Mouse (Mus musculus): ENCODE data around the gene Epha6.
"Not testable (repeated sequence)": the region's sequence is repeated elsewhere in the genome, so short reads cannot be mapped to it uniquely, and the experiment has no call there.

Epha6 gene

DNA sequence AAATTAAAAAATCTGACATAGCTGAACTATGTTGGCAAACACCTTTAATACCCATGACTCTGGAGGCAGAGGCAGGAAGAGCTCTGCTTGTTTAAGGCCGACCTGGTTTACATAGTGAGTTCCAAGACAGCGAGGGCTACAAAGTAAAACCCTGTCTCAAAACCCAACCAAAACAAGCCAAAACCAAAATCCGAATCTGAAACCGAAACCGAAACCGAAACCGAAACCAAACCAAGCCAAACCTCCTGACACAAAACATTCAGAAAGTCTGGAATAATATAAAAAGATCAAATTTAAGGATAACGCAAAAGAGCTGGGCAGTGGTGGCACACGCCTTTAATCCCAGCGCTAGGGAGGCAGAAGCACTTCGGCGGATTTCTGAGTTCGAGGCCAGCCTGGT lies 725.3 kb downstream of the Epha6 start:
- no peak for DNase-seq

DNA sequence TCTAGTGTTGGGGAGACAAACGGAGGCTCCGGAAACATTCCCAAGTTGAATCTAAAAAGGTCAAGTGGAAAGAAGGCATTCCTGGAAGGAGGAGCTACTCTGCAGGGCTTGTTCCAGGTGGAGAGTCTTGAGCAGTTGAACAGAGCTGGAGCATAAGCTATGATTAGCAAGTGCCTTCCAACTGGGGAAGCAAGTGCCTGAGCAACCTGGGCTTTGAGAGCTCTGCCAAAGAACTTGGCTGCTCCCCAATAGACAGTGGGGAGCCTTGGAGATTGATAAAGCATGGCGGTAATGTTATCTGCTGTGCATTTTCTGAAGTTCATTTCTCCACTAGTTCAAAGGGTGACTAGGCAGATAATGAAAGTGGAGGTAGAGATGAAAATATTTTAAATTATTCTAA lies 733.5 kb downstream of the Epha6 start:
- no peak for DNase-seq

DNA sequence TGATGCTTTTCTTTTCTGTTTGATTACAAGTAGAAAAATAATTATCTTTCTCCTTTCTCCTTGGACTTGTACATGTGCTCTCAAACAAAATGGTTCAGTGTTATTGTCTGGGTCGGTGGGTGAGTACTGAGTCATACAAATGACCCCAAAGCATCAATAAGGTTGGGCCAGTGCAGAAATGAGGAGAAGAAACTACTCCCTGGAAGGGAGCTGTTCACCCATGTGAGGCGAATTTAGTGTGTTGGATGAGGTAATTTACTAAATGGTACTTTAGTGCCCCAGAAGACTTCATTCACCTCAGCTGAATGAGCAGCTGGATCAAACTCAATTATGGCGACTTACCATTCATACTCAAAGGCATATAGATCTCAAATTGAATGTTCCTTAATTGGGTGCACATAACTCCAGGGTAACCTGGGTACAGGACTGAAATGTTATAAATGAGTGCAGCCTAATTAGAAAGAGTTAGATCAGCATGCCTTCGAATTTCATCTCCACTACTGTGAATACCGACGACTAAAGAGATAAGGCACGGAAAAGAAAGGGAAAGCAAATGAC lies 751.1 kb downstream of the Epha6 start:
- DNase-seq: no peak

GRCm38 (mm10) chr16:59852689-59853088 lies 752.6 kb downstream of the Epha6 start:
- DNase-seq: no peak

- peak; percentile 47 to 57 for DNase-seq
These were observed 758.8 kb downstream of the Epha6 start for GRCm38 (mm10) chr16:59846574-59846973.

DNA sequence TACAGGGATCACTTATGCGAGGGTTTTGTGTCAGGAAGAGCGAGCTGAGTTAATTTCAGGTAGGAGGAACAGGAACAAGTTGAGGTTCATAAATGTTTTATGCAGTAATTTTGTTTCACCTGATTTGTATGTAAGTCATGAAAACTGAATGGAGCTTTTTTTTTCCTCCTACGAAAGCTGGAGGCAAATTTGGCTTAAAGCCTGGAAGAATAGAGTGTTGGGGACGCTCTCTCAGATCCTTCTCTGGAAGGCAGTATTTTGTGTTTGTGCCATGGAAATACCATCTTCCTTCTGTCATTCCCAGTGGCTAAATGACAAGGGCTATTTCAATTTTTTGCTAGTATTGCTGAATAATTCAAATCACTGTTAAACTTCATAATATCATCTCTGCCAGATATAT lies 768.6 kb downstream of the Epha6 start:
- DNase-seq: no peak

DNA sequence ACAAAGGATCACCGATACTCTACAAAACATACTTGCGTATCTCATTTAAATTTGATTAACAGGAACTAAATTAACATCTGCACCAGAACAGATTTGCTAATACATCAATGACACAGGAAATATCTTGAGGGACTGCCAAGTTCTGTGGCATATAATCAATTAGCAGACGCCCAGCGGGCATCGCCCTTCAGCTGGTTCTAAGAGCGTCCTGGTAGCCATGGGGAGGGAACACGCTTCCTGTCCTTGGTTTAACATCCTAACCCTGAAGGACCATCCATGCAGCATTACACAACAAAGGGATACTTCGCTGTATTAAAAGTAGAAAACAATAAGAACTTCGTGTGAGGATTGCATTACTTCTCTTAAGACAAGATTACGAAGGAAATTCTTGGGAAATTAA lies 769.0 kb downstream of the Epha6 start:
- DNase-seq: no peak

- DNase-seq: no peak
These were observed 772.9 kb downstream of the Epha6 start for GRCm38 (mm10) chr16:59832468-59832867.

DNA sequence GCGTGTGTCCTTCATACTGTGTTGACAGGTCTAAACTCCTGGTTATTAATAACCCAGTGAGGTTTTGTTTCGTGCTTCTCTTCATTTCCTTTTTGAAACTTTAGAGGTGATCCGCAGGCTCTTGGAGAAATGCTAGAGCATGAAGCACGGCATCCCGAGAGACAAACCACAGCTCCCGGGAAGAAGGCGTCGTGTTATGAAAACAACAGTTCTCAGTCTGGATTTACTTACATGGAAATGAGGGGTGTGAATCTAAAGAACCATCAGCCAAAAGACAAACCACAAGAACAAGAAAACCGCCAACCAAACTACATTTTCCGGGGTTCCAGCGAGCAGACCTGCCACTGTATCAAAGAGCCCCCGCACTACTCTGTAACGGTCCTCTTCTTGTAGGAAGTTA lies 775.7 kb downstream of the Epha6 start:
- no peak for DNase-seq

- DNase-seq: not testable (repeated sequence)
These were observed 805.5 kb downstream of the Epha6 start for GRCm38 (mm10) chr16:59799790-59800189.

- peak in 1 of 2 experiments; percentile 3 for DNase-seq
These were observed 833.0 kb downstream of the Epha6 start for GRCm38 (mm10) chr16:59772297-59772696.

DNA sequence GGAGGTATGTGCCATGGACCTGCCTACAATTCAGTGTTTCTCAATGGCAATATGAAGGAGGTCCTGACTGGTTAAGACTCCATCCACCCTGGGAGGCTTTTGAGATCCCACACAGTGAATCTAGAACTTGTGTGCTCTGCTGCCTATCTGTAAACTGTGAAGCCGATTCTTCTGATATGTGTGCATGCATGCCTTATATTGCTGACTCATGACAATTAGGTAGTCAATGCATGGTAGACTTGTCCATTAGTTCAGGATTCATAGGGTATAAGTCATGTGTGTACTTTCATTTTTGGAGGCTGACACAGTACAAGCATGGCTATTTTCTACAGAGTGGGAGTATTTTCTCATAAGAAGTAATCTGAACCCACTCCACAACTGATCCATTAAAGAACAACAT lies 834.9 kb downstream of the Epha6 start:
- DNase-seq: no peak

DNA sequence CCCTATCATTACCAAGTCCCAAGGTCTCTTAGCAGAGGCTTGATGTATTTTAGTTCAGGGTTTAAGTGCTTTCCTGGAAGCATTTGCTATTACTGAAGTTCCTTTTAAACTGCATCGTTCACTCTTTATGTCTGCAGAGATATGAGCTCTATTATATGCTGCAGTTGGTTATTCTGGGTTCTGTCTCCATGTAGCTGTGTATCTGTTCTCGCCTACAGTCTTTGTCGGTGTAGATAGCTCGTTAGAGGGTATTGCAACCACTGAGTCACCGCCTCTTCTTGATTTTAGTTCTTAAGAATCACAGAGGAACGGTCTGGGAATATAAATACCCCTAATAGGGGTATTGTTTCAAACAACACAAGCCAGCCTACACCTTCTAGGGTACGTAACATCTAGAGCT lies 835.4 kb downstream of the Epha6 start:
- DNase-seq: no peak

- no peak for DNase-seq
These were observed 844.5 kb downstream of the Epha6 start for GRCm38 (mm10) chr16:59760875-59761274.

DNA sequence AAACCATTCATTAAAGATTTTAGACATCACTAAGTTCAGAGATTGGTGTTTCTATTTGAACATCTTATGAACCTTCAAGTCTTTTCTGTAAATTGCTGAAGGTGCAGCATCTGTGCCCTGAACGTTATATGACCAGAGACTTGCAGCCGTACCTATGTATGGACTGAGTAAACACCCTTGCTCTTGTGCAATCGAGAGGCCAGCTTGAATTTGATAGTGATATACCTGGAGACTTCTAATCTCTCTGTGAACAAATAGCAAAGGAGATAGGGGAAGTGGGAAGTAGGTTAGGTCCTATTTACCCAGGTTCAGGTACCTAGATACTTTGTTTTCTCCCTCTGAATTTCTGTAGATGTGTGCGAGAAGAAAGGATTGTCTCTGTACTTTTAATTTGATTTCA lies 854.4 kb downstream of the Epha6 start:
- DNase-seq: no peak

GRCm38 (mm10) chr16:59743669-59744068 lies 861.7 kb downstream of the Epha6 start:
- DNase-seq: peak; percentile 7 to 12

DNA sequence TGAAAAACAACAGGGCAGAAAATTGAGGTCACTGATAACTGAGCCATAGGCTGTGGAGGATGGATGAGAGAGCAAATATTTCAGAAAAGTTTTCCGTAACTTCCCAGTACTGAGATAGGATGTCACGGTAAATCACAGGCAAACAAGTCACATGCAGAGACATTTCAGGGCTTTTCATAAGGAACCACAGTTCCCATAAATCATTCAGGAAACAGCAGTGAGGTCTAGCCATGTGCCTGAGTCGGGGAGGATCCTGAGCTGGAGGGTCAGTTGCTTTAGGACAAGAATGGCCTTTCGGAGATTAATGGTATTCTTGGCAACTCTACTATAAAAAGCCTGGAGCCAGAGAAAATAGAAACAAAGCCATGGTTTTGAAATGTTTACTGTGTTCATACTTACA lies 889.8 kb downstream of the Epha6 start:
- DNase-seq: peak; percentile 5 to 11

GRCm38 (mm10) chr16:59693230-59693629 lies 912.1 kb downstream of the Epha6 start:
- DNase-seq: no peak

GRCm38 (mm10) chr16:59689120-59689519 lies 916.2 kb downstream of the Epha6 start:
- no peak for DNase-seq

DNA sequence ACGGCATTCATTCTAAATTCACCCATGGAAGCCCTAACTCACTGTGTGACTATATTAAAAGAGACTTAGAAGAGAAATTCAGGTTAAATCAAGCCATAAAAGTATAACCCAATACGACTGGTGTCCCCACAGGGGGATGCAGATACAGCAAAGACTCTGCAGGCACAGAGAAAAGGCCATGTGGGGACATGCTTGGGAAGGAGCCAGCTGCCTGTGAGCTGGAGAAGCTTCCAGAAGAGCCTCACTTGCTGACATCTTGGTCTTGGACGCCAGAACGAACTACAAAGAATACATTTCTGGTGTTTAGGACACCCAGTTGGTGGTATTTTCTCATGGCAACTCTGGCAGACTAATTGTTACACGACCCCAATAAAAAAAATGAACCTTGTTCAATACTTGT lies 920.2 kb downstream of the Epha6 start:
- DNase-seq: no peak

GRCm38 (mm10) chr16:59683434-59683833 lies 921.9 kb downstream of the Epha6 start:
- peak; percentile 78 to 82 for DNase-seq

DNA sequence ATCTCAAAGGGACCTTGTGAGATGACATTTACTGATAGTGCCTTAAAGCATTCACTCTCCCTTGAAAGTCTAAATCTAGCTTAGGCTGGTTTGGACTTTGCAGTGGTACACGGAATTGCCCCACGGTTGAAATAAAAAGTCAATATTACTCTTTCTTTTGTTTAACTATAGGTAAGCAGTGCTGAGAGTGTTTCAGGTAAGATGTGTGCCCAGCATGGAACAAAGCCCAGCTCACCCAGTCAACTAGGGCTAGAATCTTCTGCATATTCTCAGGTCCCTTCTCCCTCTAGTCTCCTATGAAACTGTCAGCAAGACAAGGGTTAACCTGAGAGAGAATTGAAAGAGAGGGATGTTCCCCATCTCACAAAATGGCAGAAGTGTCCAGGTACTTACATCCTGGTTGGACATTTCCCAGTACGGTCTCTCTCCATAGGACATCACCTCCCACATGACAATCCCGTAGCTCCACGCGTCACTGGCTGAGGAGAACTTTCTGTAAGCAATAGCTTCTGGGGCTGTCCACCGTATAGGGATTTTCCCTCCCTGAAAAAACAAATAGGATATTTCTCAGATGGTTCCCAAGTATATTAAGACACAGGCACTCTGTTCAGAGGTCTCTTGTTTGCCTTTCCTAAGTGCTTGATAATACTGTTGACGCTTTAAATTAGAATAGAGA lies 923.0 kb downstream of the Epha6 start:
- no peak for DNase-seq

- DNase-seq: no peak
These were observed 938.4 kb downstream of the Epha6 start for GRCm38 (mm10) chr16:59666938-59667337.

DNA sequence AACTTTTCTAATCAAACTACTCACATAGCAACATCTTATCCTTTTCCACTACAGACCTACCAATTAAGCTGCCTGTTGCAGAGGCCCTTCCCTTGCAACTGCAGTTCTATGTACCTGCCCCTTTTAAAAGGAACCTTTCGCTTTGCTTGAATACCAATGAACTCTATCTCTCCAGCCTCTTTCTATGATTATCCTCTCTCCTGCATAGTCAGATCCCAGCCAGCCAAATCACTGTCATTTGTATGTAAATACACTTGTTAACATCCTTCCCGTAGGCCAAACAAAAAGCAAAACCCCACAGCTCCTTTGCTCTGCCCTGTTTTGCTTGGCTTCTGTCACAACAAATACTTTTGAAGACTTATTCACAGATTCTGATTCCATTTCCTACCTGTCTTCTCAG lies 961.6 kb downstream of the Epha6 start:
- DNase-seq: no peak

GRCm38 (mm10) chr16:59639985-59640384 lies 965.3 kb downstream of the Epha6 start:
- no peak for DNase-seq
